Mouse (Mus musculus) liver, postnatal 0 days (tissue): ENCODE data around the gene Zic2. TPM values are rescaled to one million over a fixed set of nuclear protein-coding genes. Genes with fewer than 3 reads are reported as not detected.

Experiments used
- ATAC-seq: fragments of 200-750 bp; cut with Nextera tagmentation; 2 replicates; pipeline ENCODE4 v1.8.0; 2017; ENCODE audit warnings: mild to moderate bottlenecking, moderate library complexity
- DNase-seq: peaks from one replicate; pipeline ENCODE4 v3.0.0-alpha.2; 2016
- H3K27ac ChIP-seq: fragments of 300-500 bp; sonication (generic); 2 replicates; pipeline ENCODE4 v1.5.1; 2014; ENCODE audit warnings: antibody characterized with exemption, moderate library complexity, mild to moderate bottlenecking, low read depth
- H3K27me3 ChIP-seq: fragments of 300-500 bp; sonication (generic); 2 replicates; pipeline ENCODE4 v1.6.1; 2014; ENCODE audit warnings: low read length, control low read depth, mixed read lengths; ENCODE audit not compliant: insufficient read depth
- H3K36me3 ChIP-seq: fragments of 300-500 bp; sonication (generic); replicated peaks from 2 replicates; pipeline ENCODE4 v1.6.1; 2014; ENCODE audit warnings: mild to moderate bottlenecking, control low read depth, low read length, moderate library complexity, mixed read lengths; ENCODE audit not compliant: insufficient read depth
- H3K4me1 ChIP-seq: fragments of 300-500 bp; sonication (generic); 2 replicates; pipeline ENCODE4 v1.6.1; 2014; ENCODE audit warnings: antibody characterized with exemption, mild to moderate bottlenecking, control low read depth; ENCODE audit not compliant: insufficient read depth
- H3K4me2 ChIP-seq: fragments of 300-500 bp; sonication (generic); 2 replicates; pipeline ENCODE4 v1.6.1; 2014; ENCODE audit warnings: low read depth, mild to moderate bottlenecking, low read length, moderate library complexity, mixed read lengths
- H3K4me3 ChIP-seq: fragments of 300-500 bp; sonication (generic); 2 replicates; pipeline ENCODE4 v1.5.1; 2014; ENCODE audit warnings: low read depth, low read length
- H3K9ac ChIP-seq: fragments of 300-500 bp; sonication (generic); replicated peaks from 2 replicates; pipeline ENCODE4 v1.6.1; 2014; ENCODE audit warnings: mild to moderate bottlenecking, moderate library complexity
- H3K9me3 ChIP-seq: fragments of 300-500 bp; sonication (generic); 2 replicates; pipeline ENCODE4 v1.6.1; 2016; ENCODE audit warnings: mild to moderate bottlenecking, control low read depth, low read length, mixed read lengths
- CTCF ChIP-seq: sonication (generic); IDR thresholded peaks from 2 replicates; pipeline ENCODE4 v1.5.1; 2016; ENCODE audit warnings: antibody characterized with exemption, low read depth
- EP300 ChIP-seq: IDR thresholded peaks from 2 replicates; pipeline ENCODE4 v1.6.1; 2016; ENCODE audit warnings: antibody characterized with exemption, low read depth, mild to moderate bottlenecking
- WGBS: fragments of 180-500 bp; shearing (Covaris S2); extraction: QIAGEN DNeasy Blood & Tissue Kit; methylation state at CpG from one replicate; pipeline ENCODE4 v1.1.7; 2014; ENCODE audit not compliant: insufficient replicate concordance; 5-methylcytosine and 5-hydroxymethylcytosine counted together
- polyA plus RNA-seq: library from polyadenylated mRNA; unstranded; fragments of >200 nt; fragmentation: Nextera tagmentation; extraction: Ambion mirVana; gene quantifications from 2 replicates; pipeline ENCODE4 v1.2.1, GENCODE M21; 2015

The Zic2 gene
- polyA plus RNA-seq, 1 experiment from 2014 or later = not detected

DNA sequence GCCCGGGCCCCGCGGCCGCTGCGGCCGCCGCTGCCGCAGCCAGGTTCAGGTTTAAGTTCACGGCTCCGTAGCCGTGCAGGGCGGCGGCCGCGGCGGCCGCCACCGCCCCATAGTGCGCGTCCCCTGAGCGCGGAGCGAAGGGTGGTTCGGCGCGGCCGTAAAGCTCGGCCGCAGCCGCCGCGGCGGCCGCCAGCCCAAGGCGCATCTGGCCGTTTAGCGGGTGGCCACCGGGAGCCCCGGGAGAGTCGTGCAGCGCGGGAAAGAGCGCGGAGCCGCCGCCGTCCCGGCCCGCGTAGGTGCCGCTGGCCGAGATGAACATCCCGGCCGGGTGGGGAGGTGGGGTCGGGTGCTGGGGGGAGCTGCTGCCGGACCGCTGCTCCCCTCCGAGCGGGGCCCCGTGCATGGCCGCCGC, 10.9 kb upstream of the Zic2 start:
- TF ChIP-seq EP300 = no peak
- no peak for TF ChIP-seq CTCF
- no peak for DNase-seq
- H3K27ac ChIP-seq = no peak overlapping the region
- peak; percentile 62 for ATAC-seq
- H3K9ac ChIP-seq = no peak overlapping the region
- peaks cover 87% of the 10 kb centered on the region for H3K27me3 ChIP-seq
- no peaks in the 10 kb centered on the region for H3K36me3 ChIP-seq
- H3K9me3 ChIP-seq = no peaks in the 10 kb centered on the region
- peak overlapping the region; percentile 76 for H3K4me2 ChIP-seq
- WGBS = under 1% methylated on average over 36 of the region's 62 CpGs
- peaks cover 12% of the 10 kb centered on the region for H3K4me1 ChIP-seq
- peak overlapping the region; percentile 53 for H3K4me3 ChIP-seq

DNA sequence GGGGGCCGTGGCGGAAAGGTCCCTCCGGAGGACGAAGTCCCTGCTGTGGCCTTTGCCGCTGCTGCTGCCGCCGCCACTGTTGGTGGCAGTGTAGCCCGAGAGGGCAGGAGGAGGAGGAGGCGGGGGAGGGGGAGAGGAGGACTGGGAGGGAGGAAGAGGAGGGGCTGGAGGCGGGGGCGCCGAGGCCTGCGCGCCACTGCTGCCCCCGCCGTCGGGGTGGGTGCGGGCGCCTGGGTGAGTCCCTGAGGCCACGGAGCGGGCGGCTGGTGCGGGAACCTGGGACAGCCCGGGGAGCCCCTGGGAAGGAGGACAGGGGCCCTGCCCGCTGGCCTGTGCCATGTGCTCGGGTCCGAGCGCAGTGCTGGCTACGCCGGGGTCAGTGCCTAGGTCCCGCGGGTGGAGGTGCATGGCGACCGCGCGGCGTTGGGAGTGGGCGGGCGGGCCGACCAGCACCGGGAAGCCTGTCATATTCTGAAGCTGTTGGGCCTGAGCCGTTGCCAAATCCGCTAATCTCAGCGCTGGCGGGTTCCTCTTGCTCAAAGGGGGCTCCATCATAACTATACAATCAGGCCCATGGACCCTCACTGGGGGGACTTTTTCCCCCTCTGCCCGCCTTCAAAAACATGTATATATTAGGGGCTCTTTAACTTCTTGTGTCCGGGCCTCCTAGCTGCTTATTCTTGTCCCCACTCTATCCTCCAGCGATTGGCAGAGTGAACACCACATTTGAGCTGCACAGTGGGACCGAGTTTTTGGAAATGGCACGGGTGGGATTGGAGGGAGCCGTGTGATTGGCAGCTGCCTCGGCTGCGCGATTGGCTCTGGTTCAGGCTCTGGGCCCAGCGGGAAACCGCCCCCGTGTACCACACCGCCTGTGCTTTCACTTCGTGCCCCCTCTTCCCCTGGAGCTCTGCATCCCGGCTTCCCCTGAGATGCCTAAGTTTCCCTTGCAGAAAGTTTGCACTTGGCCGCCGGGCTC, 10.2 kb upstream of the Zic2 start, which contains the start of gene Zic5:
Zic5 (minus strand) TSS at position 915 of the 979 bp plus-strand sequence.
- H3K36me3 ChIP-seq = no peaks in the 10 kb centered on the region
- WGBS = 2% methylated on average over 52 of the region's 62 CpGs
- peak; percentile 20; the same call in 1 of the 2 replicates for ATAC-seq
- no peak within 1 kb of the TSS for H3K9ac ChIP-seq
- TF ChIP-seq EP300 (no peak), CTCF (no peak)
- peaks cover 12% of the 10 kb centered on the region for H3K4me1 ChIP-seq
- peaks cover 88% of the 10 kb centered on the region for H3K27me3 ChIP-seq
- H3K4me3 ChIP-seq = peak within 1 kb of the TSS; percentile 53
- DNase-seq = no peak
- peak within 1 kb of the TSS; percentile 76 for H3K4me2 ChIP-seq
- no peak within 1 kb of the TSS for H3K27ac ChIP-seq
- H3K9me3 ChIP-seq = no peaks in the 10 kb centered on the region

DNA sequence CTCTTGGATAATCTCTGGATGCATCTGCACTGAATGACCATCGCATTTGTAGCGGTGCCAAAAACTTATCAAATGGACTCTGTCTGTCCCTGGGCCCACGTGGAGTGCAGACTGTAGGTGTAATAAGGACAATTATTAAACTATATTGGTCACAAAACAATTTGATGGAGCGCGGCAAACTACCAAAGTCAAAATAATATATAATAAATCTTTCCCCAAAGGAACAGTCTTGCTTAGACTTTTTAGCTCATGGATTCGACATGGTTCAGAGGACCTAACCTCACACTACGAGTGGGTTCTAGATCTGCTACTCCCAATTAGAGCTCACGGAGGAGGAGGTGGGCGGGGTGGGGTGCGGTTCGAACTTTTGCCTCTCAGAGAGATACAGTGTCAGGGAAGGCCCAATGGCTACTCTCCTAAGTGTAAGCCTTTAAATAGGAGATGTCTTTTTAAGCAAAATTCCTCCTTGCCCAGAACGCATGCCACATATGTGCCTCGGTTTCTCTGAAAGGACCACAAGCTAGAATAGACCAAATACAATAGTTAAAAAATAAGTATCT, 9.2 kb upstream of the Zic2 start:
- peaks cover 93% of the 10 kb centered on the region for H3K27me3 ChIP-seq
- H3K36me3 ChIP-seq = no peaks in the 10 kb centered on the region
- DNase-seq (no peak), ATAC-seq (no peak)
- 20% methylated on average over 13 of the region's 13 CpGs for WGBS
- H3K9me3 ChIP-seq = no peaks in the 10 kb centered on the region
- TF ChIP-seq EP300 (no peak), CTCF (no peak)
- H3K4me1 ChIP-seq = peaks cover 12% of the 10 kb centered on the region
- H3K4me3 ChIP-seq = peak overlapping the region; percentile 53; the same call in 1 of the 2 replicates
- H3K9ac ChIP-seq = no peak overlapping the region
- no peak overlapping the region for H3K27ac ChIP-seq
- peak overlapping the region; percentile 76; the same call in 1 of the 2 replicates for H3K4me2 ChIP-seq

DNA sequence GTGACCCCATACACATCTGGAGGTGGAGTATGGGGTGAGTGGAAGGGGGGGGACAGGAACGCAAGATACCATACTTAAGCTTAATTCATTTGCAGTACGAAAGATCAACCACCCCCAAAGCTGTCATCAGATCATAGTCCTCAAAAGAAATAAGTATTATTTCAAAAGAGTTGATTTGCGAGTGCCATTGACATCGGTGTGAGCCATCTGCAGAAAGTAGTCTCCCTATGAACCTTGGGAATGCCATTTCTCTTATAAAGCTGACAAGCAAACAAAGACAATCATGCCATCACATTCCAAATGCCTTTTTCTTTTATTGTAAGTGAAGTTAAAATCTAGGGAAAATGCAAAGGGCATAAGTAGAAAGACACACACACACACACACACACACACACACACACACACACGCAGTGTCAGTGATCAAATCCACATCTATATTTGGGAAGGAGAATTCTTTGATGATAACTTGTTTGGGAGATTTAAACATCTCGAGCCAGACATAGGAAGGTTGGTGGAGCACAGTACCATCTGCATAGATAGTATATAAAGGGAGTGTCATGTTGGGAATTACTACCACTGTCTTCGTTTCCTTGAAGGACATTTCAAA, 8.4 kb upstream of the Zic2 start:
- no peak overlapping the region for H3K27ac ChIP-seq
- H3K9me3 ChIP-seq = no peaks in the 10 kb centered on the region
- TF ChIP-seq CTCF (no peak), EP300 (no peak)
- DNase-seq (no peak), ATAC-seq (no peak)
- WGBS = 54% methylated on average over 7 of the region's 7 CpGs
- peaks cover 12% of the 10 kb centered on the region for H3K4me1 ChIP-seq
- no peak overlapping the region for H3K4me3 ChIP-seq
- H3K36me3 ChIP-seq = no peaks in the 10 kb centered on the region
- no peak overlapping the region for H3K9ac ChIP-seq
- H3K27me3 ChIP-seq = peaks cover 98% of the 10 kb centered on the region
- H3K4me2 ChIP-seq = no peak overlapping the region

DNA sequence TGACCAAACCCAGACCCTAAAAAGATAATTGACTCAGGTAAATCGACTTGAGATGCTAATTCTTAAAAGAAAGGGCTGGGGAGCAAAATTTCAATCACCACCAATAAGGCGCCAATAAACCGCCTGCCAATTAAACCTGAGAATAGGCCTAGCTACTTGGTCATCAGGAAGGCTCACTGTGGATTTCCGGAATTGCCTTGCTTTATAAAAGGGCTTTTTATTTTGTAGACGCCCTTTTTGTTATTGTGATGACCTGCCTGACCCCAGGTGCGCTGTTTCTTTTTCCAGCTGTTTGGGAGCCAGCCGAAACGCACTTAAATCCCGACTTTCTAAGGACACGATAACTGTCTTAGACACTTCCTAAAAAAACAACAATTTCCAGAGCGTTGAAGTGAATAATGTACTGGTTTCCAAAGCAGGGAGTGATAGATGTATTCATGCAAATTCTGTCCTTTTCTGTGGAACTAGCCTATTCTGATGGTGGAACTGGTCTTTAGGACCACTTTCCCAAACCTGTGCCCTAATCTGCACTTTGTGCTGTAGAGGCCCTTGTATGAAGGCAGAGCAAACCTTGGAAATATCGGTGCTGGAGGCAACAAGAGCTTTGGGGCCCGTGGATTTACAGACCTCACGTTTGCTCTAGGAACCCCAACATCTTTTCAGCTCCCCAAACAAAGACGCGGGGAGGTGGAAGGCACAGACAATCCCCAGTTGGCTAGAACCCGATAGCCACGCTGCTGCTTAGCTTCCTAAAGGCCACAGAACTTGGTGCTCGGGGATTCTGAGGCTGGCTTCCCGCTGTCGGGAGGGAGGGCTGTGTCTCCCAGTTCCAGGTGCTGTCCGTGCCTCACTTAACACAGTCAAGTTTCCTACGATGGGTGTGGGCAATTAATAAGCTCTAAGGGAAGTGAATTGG, 7.1 kb upstream of the Zic2 start:
- no peak for TF ChIP-seq CTCF
- no peaks in the 10 kb centered on the region for H3K36me3 ChIP-seq
- H3K9me3 ChIP-seq = no peaks in the 10 kb centered on the region
- peaks cover 11% of the 10 kb centered on the region for H3K4me1 ChIP-seq
- H3K4me3 ChIP-seq = no peak overlapping the region
- H3K9ac ChIP-seq = no peak overlapping the region
- H3K4me2 ChIP-seq = no peak overlapping the region
- no peak for DNase-seq
- H3K27ac ChIP-seq = no peak overlapping the region
- 4% methylated on average over 23 of the region's 23 CpGs for WGBS
- no peak for ATAC-seq
- peaks cover 98% of the 10 kb centered on the region for H3K27me3 ChIP-seq
